Mouse (Mus musculus) spleen, adult 12 weeks (tissue): Measurements from ENCODE around the gene Glt28d2.
"Not testable (repeated sequence)": the region's sequence is repeated elsewhere in the genome, so short reads cannot be mapped to it uniquely, and the experiment has no call there.

ENCODE experiments used
- DNase-seq: peaks from one replicate; pipeline ENCODE4 v3.0.0; 2022; ENCODE audit warnings: low spot score

Glt28d2 gene

DNA sequence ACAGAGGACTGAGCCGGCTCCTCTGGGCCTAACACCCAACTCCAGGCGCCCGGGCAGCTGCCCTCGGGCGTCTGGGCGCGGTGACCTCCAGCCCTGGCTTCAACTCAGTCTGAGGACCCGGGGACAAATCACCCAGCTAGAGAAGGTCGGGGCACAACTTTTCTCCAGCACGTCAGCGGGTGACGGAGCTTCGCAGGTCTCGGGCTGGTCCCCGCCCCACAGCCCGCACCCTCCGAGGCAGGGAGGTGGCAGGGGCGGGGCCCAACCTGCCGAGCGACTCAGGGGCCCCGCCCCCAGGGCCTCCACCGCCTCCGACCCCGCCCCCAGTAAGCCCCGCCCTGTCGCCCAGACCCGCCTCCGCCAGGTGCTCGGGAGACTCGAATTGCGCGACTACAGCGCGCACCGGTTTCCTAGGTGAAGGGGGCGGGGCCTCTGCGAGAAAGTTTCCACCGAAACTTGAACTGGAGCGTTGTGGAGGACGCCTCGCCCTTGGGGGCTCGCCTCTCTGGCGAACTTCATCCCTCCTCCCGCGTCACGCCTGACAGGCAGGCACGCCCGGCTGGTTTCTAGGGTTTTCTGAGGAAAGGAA lies at the start of gene Glt28d2, which contains the start of gene Gm37240:
Glt28d2 (minus strand) TSS at position 278 of the 589 bp plus-strand sequence.
Gm37240 (minus strand) TSS at position 280 of the 589 bp plus-strand sequence.
- DNase-seq = peak; percentile 59

DNA sequence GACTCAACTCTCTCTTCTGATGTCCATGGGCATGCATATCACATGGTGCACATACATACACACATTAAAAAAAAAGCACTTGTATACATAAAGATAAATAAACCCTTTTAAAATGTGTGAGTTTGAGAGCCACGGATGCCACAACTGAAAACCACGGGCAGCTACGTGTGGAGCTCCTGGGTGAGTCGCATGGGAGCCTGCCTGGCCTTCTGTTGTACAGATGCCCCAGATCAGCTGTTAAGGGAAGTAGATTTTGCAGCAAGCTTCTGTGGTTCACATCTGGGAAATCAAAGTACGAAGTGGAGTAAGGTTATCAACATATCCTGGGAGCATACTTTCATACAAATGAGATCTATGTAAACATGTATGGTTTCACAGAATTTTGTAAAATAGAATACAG lies 46.3 kb upstream of the Glt28d2 start:
- no peak for DNase-seq

GRCm38 (mm10) chr3:85931859-85932258 lies 44.5 kb upstream of the Glt28d2 start:
- DNase-seq = no peak

DNA sequence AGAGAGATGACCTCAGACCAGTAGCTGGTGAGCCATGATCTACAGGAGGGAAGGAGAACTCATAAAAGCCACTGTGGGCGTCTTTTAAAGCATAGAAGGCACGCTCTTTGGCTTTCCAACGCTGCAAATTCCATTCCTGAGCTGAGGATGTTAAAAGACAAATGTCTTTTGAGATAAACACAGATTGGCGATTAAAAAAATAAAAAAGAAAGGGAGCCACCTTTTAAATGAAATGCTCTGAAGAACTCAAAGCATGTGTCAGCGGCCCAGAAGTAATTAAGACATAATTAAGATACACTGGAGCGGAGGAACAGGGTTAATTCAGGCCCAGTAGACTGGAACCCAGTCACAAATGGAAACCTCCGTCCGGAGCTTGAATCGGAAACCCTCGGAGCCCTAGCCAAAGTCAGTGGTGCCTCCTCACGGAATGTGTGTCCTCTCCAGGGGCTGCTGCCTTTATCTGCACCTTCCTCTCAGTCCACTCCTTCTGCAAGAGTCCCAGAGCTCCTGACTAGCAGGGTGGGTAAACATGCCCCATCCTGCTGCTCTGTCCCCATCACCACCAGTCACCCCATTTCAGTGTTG lies 43.4 kb upstream of the Glt28d2 start:
- DNase-seq = no peak

GRCm38 (mm10) chr3:85929711-85930110 lies 42.4 kb upstream of the Glt28d2 start:
- DNase-seq = no peak

DNA sequence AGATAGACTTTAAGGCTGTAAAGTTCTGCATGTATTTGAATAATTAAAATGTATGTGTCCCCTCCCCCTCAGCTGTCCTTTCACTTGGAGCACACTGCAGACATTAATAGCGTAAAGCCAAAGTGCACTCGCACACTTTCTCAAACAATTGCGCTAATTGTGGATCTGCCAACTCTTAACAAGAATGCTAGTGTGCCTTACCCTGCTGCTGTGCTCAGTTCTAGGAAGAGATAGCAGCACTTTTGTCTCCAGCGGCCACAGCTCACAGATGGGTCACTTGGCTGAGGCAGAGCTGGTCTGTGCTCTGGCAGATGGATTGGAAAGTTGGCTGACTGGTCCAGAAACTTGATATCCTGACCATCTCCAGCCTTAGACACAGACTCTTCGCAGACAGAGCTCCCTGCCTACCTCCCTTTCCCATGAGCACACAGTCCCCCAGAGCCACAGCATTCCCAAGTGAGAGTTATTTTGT lies 40.9 kb upstream of the Glt28d2 start:
- DNase-seq = no peak

DNA sequence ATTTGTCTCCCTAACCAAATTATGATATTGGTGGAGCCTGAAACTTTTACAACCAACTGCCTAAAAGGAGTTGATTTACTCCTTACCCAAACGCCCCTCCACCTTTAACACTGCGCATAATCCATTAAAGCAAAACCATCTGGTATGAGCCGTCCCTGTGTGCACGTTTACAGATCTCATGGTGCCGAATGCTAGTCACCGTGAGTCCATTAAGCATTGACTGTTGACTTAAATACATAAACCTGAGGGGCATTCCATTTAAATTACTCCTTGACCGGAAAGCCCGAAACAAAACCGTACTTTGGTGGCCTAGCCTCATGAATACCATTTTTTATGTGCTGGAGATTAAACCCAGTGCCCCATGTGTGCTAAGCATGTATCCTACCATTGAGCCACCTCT lies 40.0 kb upstream of the Glt28d2 start:
- no peak for DNase-seq

GRCm38 (mm10) chr3:85923954-85924945 lies 36.9 kb upstream of the Glt28d2 start:
- peak; percentile 13 for DNase-seq

DNA sequence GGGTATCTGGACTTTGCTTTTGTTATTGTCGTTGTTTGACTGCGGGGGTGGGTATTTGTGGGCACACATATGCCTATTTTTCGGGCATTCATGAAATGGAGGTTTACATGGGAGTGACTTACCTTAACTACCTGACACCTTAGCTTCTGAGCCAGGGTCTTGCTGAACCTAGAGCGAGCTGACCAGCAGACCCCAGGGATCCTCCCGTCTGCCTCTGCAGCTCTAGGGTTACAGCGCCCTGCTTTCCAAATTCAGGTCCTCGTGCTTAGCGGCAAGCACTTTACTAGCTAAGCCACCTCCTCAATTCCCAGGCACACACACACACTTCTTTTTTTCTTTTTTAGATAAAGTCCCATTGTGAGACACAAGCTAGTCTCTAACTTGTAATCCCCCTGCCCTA lies 36.0 kb upstream of the Glt28d2 start:
- no peak for DNase-seq

DNA sequence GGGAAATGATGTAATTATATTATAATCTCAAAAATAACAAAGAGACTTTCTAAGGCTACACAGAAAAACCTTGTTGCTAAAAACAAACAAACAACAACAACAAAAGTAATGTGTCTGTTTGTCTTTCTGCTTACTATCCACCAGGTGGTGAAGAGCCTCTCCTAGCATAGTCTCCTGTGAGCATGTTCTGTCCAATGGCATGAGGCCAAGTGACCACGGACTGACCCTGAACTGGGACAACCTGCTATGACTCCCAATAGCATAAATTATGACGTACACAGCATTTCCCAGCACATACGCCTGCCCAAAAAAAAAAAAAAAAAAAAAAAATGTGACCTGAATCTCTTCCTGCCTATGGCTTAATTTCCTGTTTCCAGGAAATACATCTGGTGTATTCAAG lies 35.0 kb upstream of the Glt28d2 start:
- DNase-seq = no peak

DNA sequence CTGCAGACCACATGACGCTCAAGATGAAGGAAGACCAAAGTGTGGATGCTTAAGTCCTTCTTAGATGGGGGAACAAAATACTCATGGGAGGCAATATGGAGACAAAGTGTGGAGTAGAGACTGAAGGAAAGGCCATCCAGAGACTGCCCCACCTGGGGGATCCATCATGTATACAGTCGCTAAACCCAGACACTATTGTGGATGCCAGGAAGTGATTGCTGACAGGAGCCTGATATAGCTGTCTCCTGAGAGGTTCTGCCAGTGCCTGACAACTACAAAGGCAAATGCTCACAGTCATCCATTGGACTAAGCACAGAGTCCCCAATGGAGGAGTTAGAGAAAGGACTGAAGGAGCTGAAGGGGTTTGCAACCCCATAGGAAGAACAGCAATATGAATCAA lies 33.4 kb upstream of the Glt28d2 start:
- DNase-seq = not testable (repeated sequence)

- no peak for DNase-seq
Measured at GRCm38 (mm10) chr3:85917600-85917999, 30.3 kb upstream of the Glt28d2 start.

- no peak for DNase-seq
Measured at GRCm38 (mm10) chr3:85914806-85915205, 27.5 kb upstream of the Glt28d2 start.

- no peak for DNase-seq
Measured at GRCm38 (mm10) chr3:85907136-85907535, 19.8 kb upstream of the Glt28d2 start.

- no peak for DNase-seq
Measured at GRCm38 (mm10) chr3:85904371-85904770, 17.1 kb upstream of the Glt28d2 start.

DNA sequence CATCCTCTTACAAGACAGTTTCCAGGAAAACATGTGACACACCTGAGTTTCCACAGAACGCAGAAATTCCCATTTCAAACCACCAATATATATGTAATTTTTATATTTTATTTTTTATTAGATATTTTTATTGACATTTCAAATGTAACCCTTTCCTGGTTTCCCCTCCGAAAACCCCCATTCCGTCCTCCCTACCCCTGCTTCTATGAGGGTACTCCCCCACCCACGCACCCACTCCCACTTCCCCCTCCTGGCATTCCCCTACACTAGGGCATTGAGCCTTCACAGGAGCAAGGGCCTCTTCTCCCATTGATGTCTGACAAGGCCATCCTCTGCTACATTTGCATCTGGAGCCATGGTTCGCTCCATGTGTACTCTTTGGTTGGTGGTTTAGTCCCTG lies 7.7 kb upstream of the Glt28d2 start:
- DNase-seq = no peak

GRCm38 (mm10) chr3:85891571-85891970 lies 4.3 kb upstream of the Glt28d2 start:
- DNase-seq = no peak

- DNase-seq = peak; percentile 1
Measured at GRCm38 (mm10) chr3:85888221-85888671, 930 bp upstream of the Glt28d2 start.

DNA sequence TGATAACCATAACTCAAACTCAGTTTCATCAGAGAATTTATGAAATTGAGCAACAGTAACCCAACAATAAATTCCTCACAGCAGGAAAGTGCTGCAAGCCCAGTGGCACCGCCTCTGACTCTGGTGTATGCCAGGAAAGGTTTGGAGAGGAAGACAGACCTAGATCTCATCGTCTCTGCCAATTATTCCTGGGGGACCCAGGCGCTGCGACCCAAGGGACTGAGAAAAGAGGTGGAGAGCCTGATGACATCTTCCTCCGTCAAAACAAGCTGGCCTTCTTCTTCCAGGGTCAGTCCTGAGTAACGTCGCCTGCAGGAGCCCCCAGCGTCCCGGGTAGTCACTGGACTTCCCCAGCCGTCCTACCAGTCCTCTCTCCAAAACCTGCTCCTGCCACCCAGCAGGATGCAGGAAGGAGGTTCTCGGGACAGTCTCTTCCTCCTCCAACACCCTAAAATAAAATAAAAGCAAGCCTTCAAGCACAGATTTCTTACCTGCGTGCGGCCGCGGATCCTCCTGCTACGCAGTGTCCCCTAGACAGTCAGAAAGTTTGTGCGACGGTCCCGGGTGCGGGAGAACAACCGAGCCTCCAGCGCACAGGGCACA lies 579 bp downstream of the Glt28d2 start:
- DNase-seq = no peak

DNA sequence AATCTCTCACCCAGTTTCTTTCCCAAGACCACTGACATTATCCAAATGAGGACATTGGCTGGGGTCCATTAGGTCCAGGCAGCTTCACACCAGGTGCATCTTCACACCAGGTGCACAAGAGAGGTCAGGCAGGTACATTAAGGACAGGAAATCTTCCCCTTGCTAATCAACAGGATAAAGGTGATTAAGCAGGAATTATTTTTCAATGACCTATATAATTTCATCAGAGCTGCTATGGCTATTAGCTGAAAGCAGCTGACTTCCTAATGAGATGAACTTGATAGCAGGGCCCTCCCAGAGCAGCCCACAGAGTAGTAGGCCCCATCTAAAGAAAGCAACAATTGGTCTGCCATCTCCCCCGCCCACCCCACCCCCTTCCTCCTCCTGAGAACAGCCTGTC lies 1.4 kb downstream of the Glt28d2 start:
- no peak for DNase-seq

GRCm38 (mm10) chr3:85880687-85881086 lies 6.6 kb downstream of the Glt28d2 start:
- no peak for DNase-seq

DNA sequence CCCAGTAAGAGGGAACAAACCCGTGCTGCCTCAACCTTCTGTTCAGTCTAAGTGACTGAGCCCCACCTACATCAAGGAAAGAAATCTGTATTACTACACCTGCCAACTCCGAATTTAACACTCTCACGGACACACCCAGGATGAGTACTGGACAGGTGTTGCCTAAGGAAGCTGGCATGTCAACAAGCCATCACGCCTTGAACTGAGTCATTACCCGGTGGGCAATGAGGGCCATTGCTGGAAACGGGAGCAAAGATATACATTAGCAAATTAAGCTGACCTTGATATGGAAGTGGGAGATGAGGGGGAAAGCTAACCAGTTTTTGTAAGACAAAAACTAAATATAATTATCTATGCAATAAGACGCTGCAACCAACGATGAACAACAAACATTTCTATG lies 7.2 kb downstream of the Glt28d2 start:
- no peak for DNase-seq
